Mouse (Mus musculus) CD4-positive, CD25-positive, alpha-beta regulatory T cell, adult 2 months (primary cell): ENCODE measurements around the gene Fgf3.
"Not testable (repeated sequence)": the region's sequence is repeated elsewhere in the genome, so short reads cannot be mapped to it uniquely, and the experiment has no call there.

Experiments
- DNase-seq: peaks from one replicate; pipeline ENCODE4 v3.0.0-alpha.2; 2012; ENCODE audit warnings: low read depth, low spot score

The Fgf3 gene

DNA sequence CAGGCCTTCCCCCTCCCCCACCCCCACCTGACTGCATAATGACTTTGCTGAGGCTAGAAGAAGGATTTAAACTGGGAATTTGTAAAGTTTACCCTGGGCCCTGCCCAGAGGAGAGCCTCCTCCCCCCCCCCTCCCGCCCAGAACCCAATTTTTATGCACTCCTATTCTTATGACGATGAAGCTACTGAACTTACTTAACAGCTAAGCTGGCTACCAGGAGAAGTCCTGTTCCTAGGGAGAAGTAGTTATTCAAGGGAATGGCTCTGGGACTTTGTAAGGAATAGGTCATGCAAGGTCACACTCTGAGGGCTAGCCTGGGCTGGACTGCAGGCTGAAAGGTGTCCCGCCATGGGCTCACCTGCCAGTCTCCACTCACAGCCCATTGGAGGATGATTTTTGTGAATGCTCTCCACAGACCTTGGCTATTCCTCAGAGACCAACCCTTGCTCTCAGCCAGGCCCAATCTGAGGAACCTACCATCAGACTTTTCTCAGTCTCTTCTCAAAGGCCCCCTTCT is 20.0 kb downstream of the Fgf3 start:
- DNase-seq, result no peak

- no peak for DNase-seq
Measured at GRCm38 (mm10) chr7:144858702-144859101, 20.8 kb downstream of the Fgf3 start.

GRCm38 (mm10) chr7:144861056-144861768 is 23.3 kb downstream of the Fgf3 start:
- DNase-seq, result no peak

- no peak for DNase-seq
Measured at GRCm38 (mm10) chr7:144861769-144862070, 23.8 kb downstream of the Fgf3 start.

GRCm38 (mm10) chr7:144862126-144862525 is 24.2 kb downstream of the Fgf3 start:
- no peak for DNase-seq

- DNase-seq, result no peak
Measured at GRCm38 (mm10) chr7:144862712-144863111, 24.8 kb downstream of the Fgf3 start.

DNA sequence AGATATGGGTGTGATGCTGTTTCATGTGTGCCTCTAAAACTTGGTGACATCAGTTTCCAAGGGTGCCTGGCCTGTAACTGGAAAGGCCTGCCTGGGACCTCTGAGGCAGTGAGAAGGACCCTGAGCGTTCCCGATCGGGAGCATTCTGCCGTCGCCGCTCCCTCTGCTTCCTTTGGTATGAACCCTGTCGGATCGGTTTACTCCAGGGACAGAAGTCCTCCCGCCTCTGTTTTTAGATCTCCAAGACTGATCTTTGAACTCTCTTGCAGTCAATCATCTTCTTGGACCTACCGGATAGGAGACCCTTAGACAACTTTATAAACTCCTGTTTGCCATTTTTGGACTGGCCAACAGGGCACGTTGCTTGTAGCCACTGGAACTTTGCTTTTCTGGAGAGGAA is 25.3 kb downstream of the Fgf3 start:
- no peak for DNase-seq

DNA sequence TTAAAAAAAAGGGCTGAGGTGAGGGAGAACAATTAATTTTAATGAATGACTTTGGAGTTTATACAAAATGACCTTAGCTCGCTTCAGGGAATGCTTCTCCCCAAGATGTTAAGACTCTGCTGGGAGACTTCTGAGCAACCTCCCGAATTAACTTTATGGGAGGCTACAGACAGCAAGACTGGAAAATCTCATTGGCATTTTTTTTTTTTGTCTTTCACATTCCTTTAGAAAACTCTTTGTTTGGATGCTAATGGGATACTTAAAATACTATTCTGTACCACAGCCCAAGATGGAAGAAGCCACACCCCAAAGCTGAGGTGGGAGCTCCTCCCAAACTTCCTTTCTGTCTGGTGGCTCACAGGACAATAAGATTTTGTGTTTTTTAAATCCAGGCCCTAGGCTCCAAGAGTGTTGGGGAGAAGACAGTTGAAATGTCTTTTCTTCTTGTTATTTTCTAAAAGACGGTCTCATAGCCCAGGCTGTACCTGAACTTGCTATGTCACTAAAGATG is 26.3 kb downstream of the Fgf3 start:
- no peak for DNase-seq

GRCm38 (mm10) chr7:144867161-144867560 is 29.3 kb downstream of the Fgf3 start:
- DNase-seq, result no peak

DNA sequence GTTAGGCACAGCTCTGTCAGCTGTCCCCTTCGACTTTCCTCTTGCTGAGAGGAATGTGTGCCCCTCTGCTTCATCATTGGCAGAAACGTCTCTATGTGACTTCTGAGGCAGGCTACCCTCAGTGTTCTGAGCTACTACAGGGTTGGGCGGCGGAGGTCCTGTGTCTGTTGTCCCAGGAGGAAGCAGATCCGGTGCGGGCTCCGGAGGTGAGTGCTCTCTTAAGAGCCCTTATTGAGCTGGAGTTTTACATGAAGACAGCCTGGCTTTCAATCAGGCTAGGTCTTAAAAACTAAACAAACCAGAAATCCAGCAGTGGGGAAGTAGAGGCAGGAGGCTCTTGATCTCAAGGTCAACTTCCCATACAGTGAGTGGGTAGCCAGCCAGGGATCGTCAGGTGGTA is 29.7 kb downstream of the Fgf3 start:
- no peak for DNase-seq

DNA sequence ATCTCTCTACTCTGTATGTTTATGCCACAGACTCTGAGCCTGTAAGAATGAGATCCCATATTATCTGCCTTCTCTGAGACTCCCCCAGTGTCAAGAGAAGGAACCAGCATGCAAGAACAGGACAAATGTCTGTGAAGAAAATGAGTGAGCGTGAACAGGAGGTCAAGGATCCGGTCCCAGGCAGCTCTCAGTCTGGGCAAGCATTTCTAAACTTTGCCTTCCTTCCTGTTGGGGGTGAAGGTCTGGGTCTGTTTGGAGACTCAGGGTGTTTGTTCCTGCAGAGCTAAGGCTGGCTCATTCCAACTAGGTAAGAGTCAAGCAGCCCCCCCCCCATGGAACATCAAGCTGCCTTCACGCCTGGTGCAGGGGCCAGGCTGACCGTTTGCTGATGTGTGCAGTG is 34.5 kb downstream of the Fgf3 start:
- DNase-seq, result no peak

DNA sequence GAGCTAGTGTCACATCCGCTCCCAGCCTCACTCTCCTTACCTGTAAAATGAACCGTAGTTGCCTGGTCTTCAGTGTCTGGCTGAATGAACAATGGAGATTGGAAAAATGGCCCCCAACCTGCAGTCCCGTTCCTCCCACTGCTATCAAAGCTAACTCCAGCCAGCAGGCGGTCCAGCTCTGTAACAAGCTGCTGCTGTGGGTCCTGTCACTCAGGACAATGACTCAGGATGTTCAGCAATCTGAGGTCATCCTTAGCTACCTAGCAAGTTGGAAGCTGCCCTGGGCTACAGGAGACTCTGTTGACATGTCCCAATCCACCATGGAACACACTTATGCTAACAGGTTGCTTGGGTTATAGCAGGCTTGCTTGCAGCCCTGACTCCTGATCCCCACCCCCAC is 35.3 kb downstream of the Fgf3 start:
- DNase-seq, result no peak

DNA sequence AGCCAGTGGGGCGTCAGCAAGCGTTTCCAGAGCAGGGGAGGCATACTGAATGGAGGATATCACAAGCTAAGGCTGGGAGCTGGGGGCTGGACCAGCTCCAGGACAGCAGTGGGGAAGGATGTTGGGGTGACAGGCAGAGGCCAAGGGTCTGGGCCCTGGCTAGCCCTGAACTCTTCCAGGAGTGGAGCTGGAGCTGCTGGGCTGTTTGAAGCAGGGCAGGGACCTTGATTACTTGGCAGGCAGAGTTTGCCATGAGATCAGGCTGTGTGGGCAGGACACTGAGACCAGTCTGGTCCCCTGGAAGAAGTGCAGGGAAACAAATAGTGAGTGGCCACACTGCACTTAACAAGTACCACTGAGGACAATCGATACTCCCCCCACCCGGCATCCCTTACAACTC is 36.3 kb downstream of the Fgf3 start:
- no peak for DNase-seq

DNA sequence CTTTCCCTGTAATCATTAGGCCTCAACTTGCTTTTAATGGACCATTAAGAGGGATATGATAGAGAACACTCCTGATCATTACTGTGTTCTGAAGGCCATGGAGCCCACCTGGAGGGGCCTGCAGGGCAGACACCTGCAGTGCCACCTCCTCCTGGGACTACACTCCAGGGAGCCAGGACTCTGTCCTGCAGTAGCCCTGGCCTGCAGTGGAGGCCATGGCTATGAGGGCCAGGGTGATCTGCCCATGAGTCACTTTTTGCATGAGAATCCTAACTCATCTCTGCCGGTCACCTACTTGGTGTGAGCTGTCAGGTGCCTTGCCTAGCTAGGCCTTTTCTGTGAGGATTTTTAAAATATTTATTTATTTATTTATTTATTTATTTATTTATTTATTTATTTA is 40.5 kb downstream of the Fgf3 start:
- no peak for DNase-seq

DNA sequence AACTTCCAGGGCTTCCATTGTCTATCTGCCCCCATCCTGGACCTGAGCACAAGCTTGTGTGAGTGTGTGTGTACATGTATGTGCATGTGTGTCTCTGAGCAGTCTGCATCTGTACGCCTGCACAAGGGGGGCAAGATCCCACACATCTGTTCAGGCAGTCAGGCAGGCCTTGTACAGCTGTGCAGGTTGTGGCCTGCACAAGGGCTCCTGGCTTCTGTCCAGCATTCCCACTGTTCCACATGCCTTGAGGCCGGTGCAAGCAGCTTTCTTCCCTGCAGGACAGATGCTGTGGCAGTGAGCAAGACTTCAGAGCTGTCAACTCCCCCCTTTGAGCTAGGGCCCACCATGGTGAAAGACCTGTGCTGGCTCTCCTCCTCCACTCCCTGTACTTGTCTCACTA is 45.2 kb downstream of the Fgf3 start:
- DNase-seq, result no peak

GRCm38 (mm10) chr7:144887672-144888071 is 49.8 kb downstream of the Fgf3 start:
- DNase-seq, result no peak

DNA sequence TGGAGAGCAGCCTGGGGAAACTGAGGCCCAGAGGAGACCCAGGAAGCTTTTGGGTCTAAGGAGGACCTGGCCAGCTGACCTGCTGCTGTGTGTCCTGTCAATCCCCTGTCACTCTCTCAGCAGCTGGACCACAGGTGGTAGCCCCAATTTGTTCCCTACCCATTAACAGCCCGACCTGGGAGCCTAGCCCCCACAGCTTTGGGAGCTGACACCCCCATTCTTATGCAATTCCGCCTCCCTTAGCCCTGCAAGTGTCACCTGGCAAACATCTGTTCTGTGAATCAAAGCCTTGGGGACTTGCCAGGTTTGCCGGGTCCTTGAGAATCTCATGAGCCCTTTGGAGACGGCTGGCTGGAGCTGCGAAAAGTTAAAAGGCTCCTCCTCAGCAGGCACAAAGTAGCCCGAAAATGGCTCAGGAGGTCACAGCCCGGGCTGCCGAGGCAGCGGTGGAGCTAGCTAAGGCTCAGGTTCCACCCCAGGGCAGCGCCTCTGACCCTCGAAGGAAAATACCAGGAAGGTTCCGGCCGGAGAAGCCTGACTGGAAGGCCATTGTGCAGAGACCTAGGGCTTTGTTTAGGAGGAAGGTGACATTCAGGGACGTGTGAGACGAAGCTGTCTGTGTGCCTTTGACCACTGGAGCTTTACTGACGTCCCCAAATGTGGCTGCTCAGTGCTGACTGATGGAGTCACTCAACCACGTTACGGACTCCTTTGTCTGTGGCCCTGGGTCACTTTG is 50.8 kb downstream of the Fgf3 start:
- no peak for DNase-seq

- DNase-seq, result not testable (repeated sequence)
Measured at GRCm38 (mm10) chr7:144890661-144891060, 52.8 kb downstream of the Fgf3 start.

GRCm38 (mm10) chr7:144891863-144892262 is 54.0 kb downstream of the Fgf3 start:
- no peak for DNase-seq

GRCm38 (mm10) chr7:144892322-144892721 is 54.4 kb downstream of the Fgf3 start:
- DNase-seq, result no peak
